ENCODE assay signal across 8 mouse cellular contexts in the genomic region with DNA sequence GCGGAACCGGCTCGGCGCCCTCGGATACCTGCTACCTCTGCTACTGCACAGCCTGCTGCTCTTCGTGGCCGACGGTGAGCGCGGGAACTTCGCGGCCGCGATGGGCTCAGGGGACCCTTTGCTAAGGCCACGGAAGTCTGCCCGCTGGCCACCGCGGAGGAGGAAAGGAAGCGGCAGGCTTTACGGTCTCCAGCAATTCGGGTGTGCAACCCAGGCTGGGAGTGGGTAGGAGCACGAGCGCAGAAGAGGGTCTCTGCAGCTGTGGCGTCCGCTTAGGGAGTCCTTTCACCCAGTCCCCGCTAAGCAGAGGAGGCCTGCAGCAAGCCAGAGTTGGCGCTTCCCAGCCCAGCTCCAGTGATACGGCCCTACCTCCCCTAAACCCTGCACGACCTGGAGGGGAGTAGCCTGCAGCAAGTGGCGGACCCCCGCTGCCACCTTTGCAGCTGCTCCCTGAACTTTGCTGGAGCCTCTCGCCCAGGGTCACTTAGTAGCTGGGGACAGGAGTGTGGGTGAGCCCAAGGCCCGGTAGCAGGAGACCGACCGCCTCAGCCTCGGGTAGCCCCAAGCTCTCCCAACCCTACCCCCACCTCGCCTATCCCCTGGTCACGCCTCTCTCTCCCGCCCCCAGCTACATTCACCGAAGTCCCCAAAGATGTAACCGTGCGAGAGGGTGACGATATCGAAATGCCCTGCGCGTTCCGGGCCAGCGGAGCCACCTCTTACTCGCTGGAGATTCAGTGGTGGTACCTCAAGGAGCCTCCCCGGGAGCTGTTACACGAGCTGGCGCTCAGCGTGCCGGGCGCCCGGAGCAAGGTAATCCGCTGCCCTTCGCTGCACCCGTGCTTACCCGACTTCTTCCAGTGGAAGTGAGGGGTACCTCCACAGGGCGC. TPM values are rescaled to one million over a fixed set of nuclear protein-coding genes. Genes with fewer than 3 reads are reported as not detected.
DNase-seq lines count a peak whose midpoint lies in the region; ATAC-seq and TF ChIP-seq lines count a peak whose summit lies in the region.

No protein-coding gene starts in this region.

- no peak for TF ChIP-seq CTCF in midbrain, postnatal 0 days (IDR thresholded peaks at IDR 0.05)

- peaks cover 25% of the 10 kb centered on the region for H3K4me1 ChIP-seq in heart, embryonic 13.5 days
- H3K4me1 ChIP-seq in forebrain, embryonic 16.5 days (replicated peaks; ENCODE audit: control insufficient read depth, insufficient read depth, low read length), result peaks cover 35% of the 10 kb centered on the region
- peaks cover 14% of the 10 kb centered on the region; the same call in 1 of the 2 replicates for H3K4me1 ChIP-seq in midbrain, postnatal 0 days (ENCODE audit: insufficient read depth, low read length)

- peak overlapping the region; percentile 70 for H3K9ac ChIP-seq in heart, embryonic 13.5 days
- peak overlapping the region; percentile 79 for H3K9ac ChIP-seq in forebrain, embryonic 16.5 days (replicated peaks; ENCODE audit: low read depth, low read length)
- H3K9ac ChIP-seq in midbrain, postnatal 0 days (replicated peaks; ENCODE audit: low read length, poor library complexity, severe bottlenecking), result peak overlapping the region; percentile 81

- H3K4me3 ChIP-seq in heart, embryonic 13.5 days, result peak overlapping the region; percentile 56
- H3K4me3 ChIP-seq in forebrain, embryonic 16.5 days (replicated peaks; ENCODE audit: low read length), result peak overlapping the region; percentile 68
- peak overlapping the region; percentile 74 for H3K4me3 ChIP-seq in midbrain, postnatal 0 days (ENCODE audit: low read depth, low read length)

- H3K27ac ChIP-seq in heart, embryonic 13.5 days (replicated peaks), result no peak overlapping the region
- H3K27ac ChIP-seq in forebrain, embryonic 16.5 days (ENCODE audit: low read length), result peak overlapping the region; percentile 54; the same call in 1 of the 2 replicates
- peak overlapping the region; percentile 69 for H3K27ac ChIP-seq in midbrain, postnatal 0 days (ENCODE audit: low read depth, low read length)

- intact Hi-C loops in heart, postnatal 36 days (cut with DNase I), result loop anchor here (5.0 to 10.0 kb wide), 5 partner anchors 505 to 1052 kb away; no protein-coding TSS in a partner anchor

- no peaks in the 10 kb centered on the region for H3K9me3 ChIP-seq in heart, embryonic 13.5 days
- H3K9me3 ChIP-seq in forebrain, embryonic 16.5 days (ENCODE audit: control insufficient read depth, low read length), result no peaks in the 10 kb centered on the region
- H3K9me3 ChIP-seq in midbrain, postnatal 0 days (ENCODE audit: low read length), result no peaks in the 10 kb centered on the region

- under 1% methylated on average over 61 of the region's 61 CpGs for WGBS in heart, embryonic 13.5 days
- under 1% methylated on average over 61 of the region's 61 CpGs for WGBS in forebrain, embryonic 16.5 days
- under 1% methylated on average over 60 of the region's 61 CpGs for WGBS in midbrain, postnatal 0 days

- DNase-seq in heart, postnatal 36 days, result no peak
- DNase-seq in ZHBTc4 (ENCODE audit: low read depth, low spot score), result peak; percentile 53
- peak; percentile 50 to 51 for DNase-seq in layer of hippocampus, postnatal 36 days
- peak; percentile 11 for DNase-seq in midbrain, postnatal 0 days (ENCODE audit: low spot score)
- no peak for DNase-seq in spleen, postnatal 36 days (ENCODE audit: low spot score in 2 of 2)
- no peak for DNase-seq in natural killer cell, adult 2 months (ENCODE audit: low spot score in 2 of 2)

- peaks cover 98% of the 10 kb centered on the region for H3K27me3 ChIP-seq in heart, embryonic 13.5 days (replicated peaks)
- H3K27me3 ChIP-seq in forebrain, embryonic 16.5 days (replicated peaks; ENCODE audit: control insufficient read depth, insufficient read depth, low read length), result peaks cover 8% of the 10 kb centered on the region
- H3K27me3 ChIP-seq in midbrain, postnatal 0 days (ENCODE audit: insufficient read depth, low read length), result no peaks in the 10 kb centered on the region

- no peak for ATAC-seq in heart, embryonic 13.5 days (ENCODE audit: extremely low read depth, insufficient number of reproducible peaks, low FRiP score, low TSS enrichment)
- ATAC-seq in forebrain, embryonic 16.5 days, result peak; percentile 43
- ATAC-seq in midbrain, postnatal 0 days (ENCODE audit: low FRiP score), result peak; percentile 18

- peak overlapping the region; percentile 87 for H3K4me2 ChIP-seq in heart, embryonic 13.5 days
- peak overlapping the region; percentile 95 for H3K4me2 ChIP-seq in forebrain, embryonic 16.5 days (ENCODE audit: low read length)
- H3K4me2 ChIP-seq in midbrain, postnatal 0 days (ENCODE audit: low read depth, low read length, poor library complexity, severe bottlenecking), result peak overlapping the region; percentile 85

- H3K36me3 ChIP-seq in heart, embryonic 13.5 days, result no peaks in the 10 kb centered on the region
- H3K36me3 ChIP-seq in forebrain, embryonic 16.5 days (ENCODE audit: control insufficient read depth, insufficient read depth), result no peaks in the 10 kb centered on the region
- H3K36me3 ChIP-seq in midbrain, postnatal 0 days (ENCODE audit: insufficient read depth, low read length), result no peaks in the 10 kb centered on the region

RNA-seq across cellular contexts. Expression of gene Vstm2b, which starts 1.5 kb away (rescaled TPM):
- polyA plus RNA-seq in heart, embryonic 13.5 days (2015; fragmentation: Nextera tagmentation; extraction: Ambion mirVana), result 0.23 TPM in 2 replicates
- total RNA-seq in heart, postnatal 36 days (2021), result under 1 TPM in 1 of 2 experiments, not detected in 1; 0.72 TPM
- 17.8 and 18.8 TPM in 2 replicates for polyA plus RNA-seq in forebrain, embryonic 16.5 days (2015; fragmentation: Nextera tagmentation; extraction: Ambion mirVana)
- 10 to 100 TPM; 65.4 to 74.6 TPM for total RNA-seq in layer of hippocampus, postnatal 36 days (2021)
- 82.7 and 102 TPM in 2 replicates for total RNA-seq in midbrain, postnatal 0 days (2014; rRNA removed)
- 30.4 and 31.1 TPM in 2 replicates for polyA plus RNA-seq in midbrain, postnatal 0 days (2015; fragmentation: Nextera tagmentation; extraction: Ambion mirVana)

Comparison
In these comparisons a context has a peak if more than half of its experiments do, and no peak if none do; other contexts are left out.
1. DNase-seq: peak in ZHBTc4 (single experiment), layer of hippocampus, postnatal 36 days (2 of 2) and midbrain, postnatal 0 days (single experiment); none in heart, postnatal 36 days (0 of 2), spleen, postnatal 36 days (0 of 2) and natural killer cell, adult 2 months (0 of 2).
2. RNA of gene Vstm2b, which starts 1.5 kb away (total RNA-seq): 82.7 to 102 TPM in midbrain, postnatal 0 days and 65.4 to 74.6 TPM in layer of hippocampus, postnatal 36 days; 0.72 TPM in heart, postnatal 36 days; every median in the first group is over 10 times any median in the second.
3. Peak in every context shown above with its lines, with median percentiles within 50 percentile points of each other: H3K4me2 ChIP-seq, H3K4me3 ChIP-seq and H3K9ac ChIP-seq.